Mouse (Mus musculus) heart, postnatal 0 days (tissue): Measurements from ENCODE around the gene Spats2l. TPM values are rescaled to one million over a fixed set of nuclear protein-coding genes. Genes with fewer than 3 reads are reported as not detected.
A peak's percentile ranks its signal among the peaks of the same experiment; 100 is the strongest.

ENCODE experiments used
- ATAC-seq: fragments of 200-750 bp; cut with Nextera tagmentation; 2 replicates; pipeline ENCODE4 v1.8.0; 2017; ENCODE audit warnings: low read depth, moderate number of reproducible peaks, moderate library complexity; ENCODE audit not compliant: insufficient read depth
- DNase-seq: peaks from one replicate; pipeline ENCODE4 v3.0.0-alpha.2; 2016; ENCODE audit warnings: low spot score
- H3K27ac ChIP-seq: fragments of 300-500 bp; sonication (generic); 2 replicates; pipeline ENCODE4 v1.5.1; 2014; ENCODE audit warnings: low read depth, mild to moderate bottlenecking
- H3K27me3 ChIP-seq: fragments of 300-500 bp; sonication (generic); 2 replicates; pipeline ENCODE4 v1.6.1; 2014; ENCODE audit warnings: low read length, mixed read lengths; ENCODE audit not compliant: control insufficient read depth, insufficient read depth
- H3K36me3 ChIP-seq: fragments of 300-500 bp; sonication (generic); replicated peaks from 2 replicates; pipeline ENCODE4 v1.6.1; 2014; ENCODE audit warnings: low read length, mixed read lengths; ENCODE audit not compliant: control insufficient read depth, insufficient read depth
- H3K4me1 ChIP-seq: fragments of 300-500 bp; sonication (generic); 2 replicates; pipeline ENCODE4 v1.6.1; 2014; ENCODE audit warnings: antibody characterized with exemption; ENCODE audit not compliant: control insufficient read depth, insufficient read depth
- H3K4me2 ChIP-seq: fragments of 300-500 bp; sonication (generic); 2 replicates; pipeline ENCODE4 v1.6.1; 2014; ENCODE audit warnings: low read depth, mild to moderate bottlenecking, low read length, moderate library complexity
- H3K4me3 ChIP-seq: fragments of 300-500 bp; sonication (generic); 2 replicates; pipeline ENCODE4 v1.5.1; 2014; ENCODE audit warnings: low read depth, low read length
- H3K9ac ChIP-seq: fragments of 300-500 bp; sonication (generic); replicated peaks from 2 replicates; pipeline ENCODE4 v1.6.1; 2014; ENCODE audit warnings: low read depth, low read length, mixed read lengths
- H3K9me3 ChIP-seq: fragments of 300-500 bp; sonication (generic); replicated peaks from 2 replicates; pipeline ENCODE4 v1.6.1; 2016; ENCODE audit warnings: low read length; ENCODE audit not compliant: control insufficient read depth
- CTCF ChIP-seq: IDR thresholded peaks from 2 replicates; pipeline ENCODE4 v1.5.1; 2016; ENCODE audit warnings: antibody characterized with exemption, control low read depth, low read depth
- EP300 ChIP-seq: IDR thresholded peaks from 2 replicates; pipeline ENCODE4 v1.6.1; 2016; ENCODE audit warnings: antibody characterized with exemption, low read depth
- WGBS: fragments of 180-500 bp; shearing (Covaris S2); extraction: QIAGEN DNeasy Blood & Tissue Kit; methylation state at CpG from one replicate; pipeline ENCODE4 v1.1.7; 2014; 5-methylcytosine and 5-hydroxymethylcytosine counted together
- polyA plus RNA-seq: library from polyadenylated mRNA; unstranded; fragments of >200 nt; fragmentation: Nextera tagmentation; extraction: Ambion mirVana; gene quantifications from 2 replicates; pipeline ENCODE4 v1.2.1, GENCODE M21; 2015
- total RNA-seq: library from RNA; depleted of rRNA; stranded (reverse); fragments of >200 nt; gene quantifications from 2 replicates; pipeline ENCODE4 v1.2.3, GENCODE M21; 2014; ENCODE audit warnings: low replicate concordance

Gene Spats2l
- total and polyA plus RNA-seq, 2 experiments from 2014 or later = 12.5 to 48.7 TPM

DNA sequence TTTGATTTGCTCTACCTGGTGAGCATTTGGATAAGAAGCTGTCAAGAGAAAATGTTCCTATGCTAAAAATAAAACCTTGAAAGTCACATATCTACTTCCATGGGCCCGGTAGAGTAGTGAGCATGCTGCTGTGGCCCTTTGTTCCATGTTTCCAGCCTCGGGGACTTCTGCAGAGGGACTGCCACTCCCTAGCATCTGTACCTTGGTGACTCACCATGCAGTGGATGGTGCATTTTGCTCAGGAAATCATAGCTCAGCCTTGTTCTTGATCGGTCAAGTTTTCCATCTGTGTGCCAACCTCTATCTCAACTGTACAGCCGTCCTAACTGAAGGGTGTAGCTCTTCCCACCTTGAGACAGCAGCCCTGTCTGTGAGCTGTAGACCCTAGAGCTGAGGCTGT lies 10.3 kb downstream of the Spats2l start:
- Histone ChIP-seq H3K4me2 (no peak overlapping the region), H3K4me3 (no peak overlapping the region), H3K27ac (no peak overlapping the region), H3K9me3 (no peaks in the 10 kb centered on the region), H3K36me3 (no peaks in the 10 kb centered on the region; the same call in none of the 2 replicates), H3K27me3 (no peaks in the 10 kb centered on the region), H3K4me1 (peaks cover 29% of the 10 kb centered on the region), H3K9ac (no peak overlapping the region)
- ATAC-seq = peak; percentile 36; the same call in 1 of the 2 replicates
- 35% methylated on average over 4 of the region's 4 CpGs for WGBS
- TF ChIP-seq EP300 (no peak), CTCF (no peak)
- no peak for DNase-seq

GRCm38 (mm10) chr1:57789831-57790230 lies 15.9 kb downstream of the Spats2l start:
- no peak for ATAC-seq
- TF ChIP-seq CTCF = no peak
- TF ChIP-seq EP300 = no peak

GRCm38 (mm10) chr1:57792212-57792611 lies 18.2 kb downstream of the Spats2l start:
- peak overlapping the region; percentile 31; the same call in 1 of the 2 replicates for H3K27ac ChIP-seq
- no peaks in the 10 kb centered on the region for H3K9me3 ChIP-seq
- H3K27me3 ChIP-seq = no peaks in the 10 kb centered on the region
- ATAC-seq (peak; percentile 30; the same call in 1 of the 2 replicates), DNase-seq (no peak)
- WGBS = 59% methylated on average over 4 of the region's 4 CpGs
- TF ChIP-seq EP300 (no peak), CTCF (no peak)
- H3K4me1 ChIP-seq = 0 out of 2 replicates have a peak, but pooled peaks cover 4% of the 10 kb centered on the region
- H3K4me2 ChIP-seq = no peak overlapping the region
- no peak overlapping the region for H3K4me3 ChIP-seq
- H3K36me3 ChIP-seq = no peaks in the 10 kb centered on the region
- H3K9ac ChIP-seq = no peak overlapping the region

More at GRCm38 (mm10) chr1:57789831-57790230, 15.9 kb downstream of the Spats2l start:
- H3K9ac ChIP-seq = no peak overlapping the region
- DNase-seq = no peak
- no peaks in the 10 kb centered on the region for H3K9me3 ChIP-seq
- H3K4me2 ChIP-seq = no peak overlapping the region
- no peak overlapping the region for H3K27ac ChIP-seq
- no peaks in the 10 kb centered on the region for H3K36me3 ChIP-seq
- H3K4me3 ChIP-seq = no peak overlapping the region
- no peaks in the 10 kb centered on the region for H3K27me3 ChIP-seq
- H3K4me1 ChIP-seq = peaks cover 6% of the 10 kb centered on the region; the same call in 1 of the 2 replicates
- WGBS = 70% methylated on average over 5 of the region's 5 CpGs

GRCm38 (mm10) chr1:57795838-57796237 lies 21.9 kb downstream of the Spats2l start:
- H3K36me3 ChIP-seq = no peaks in the 10 kb centered on the region
- H3K27ac ChIP-seq = no peak overlapping the region
- H3K4me1 ChIP-seq = 0 out of 2 replicates have a peak, but pooled peaks cover 4% of the 10 kb centered on the region
- TF ChIP-seq CTCF (peak; percentile 31), EP300 (no peak)
- no peak overlapping the region for H3K4me3 ChIP-seq
- ATAC-seq (no peak), DNase-seq (no peak)
- 31% methylated on average over 1 of the region's 1 CpGs for whole genome bisulfite sequencing
- no peak overlapping the region for H3K9ac ChIP-seq
- H3K4me2 ChIP-seq = no peak overlapping the region
- no peaks in the 10 kb centered on the region for H3K9me3 ChIP-seq
- no peaks in the 10 kb centered on the region for H3K27me3 ChIP-seq

- no peak for ATAC-seq
- Histone ChIP-seq H3K4me2 (no peak overlapping the region), H3K4me3 (no peak overlapping the region), H3K9ac (no peak overlapping the region), H3K27me3 (no peaks in the 10 kb centered on the region), H3K27ac (no peak overlapping the region), H3K4me1 (no peaks in the 10 kb centered on the region), H3K9me3 (no peaks in the 10 kb centered on the region), H3K36me3 (peaks cover 5% of the 10 kb centered on the region; the same call in 1 of the 2 replicates)
- 85% methylated on average over 2 of the region's 2 CpGs for WGBS
- DNase-seq = no peak
- TF ChIP-seq CTCF = no peak
- no peak for TF ChIP-seq EP300
These were observed 25.4 kb downstream of the Spats2l start for GRCm38 (mm10) chr1:57799398-57799797.

- Histone ChIP-seq H3K4me2 (no peak overlapping the region), H3K36me3 (peaks cover 5% of the 10 kb centered on the region; the same call in 1 of the 2 replicates), H3K9me3 (no peaks in the 10 kb centered on the region), H3K4me1 (no peaks in the 10 kb centered on the region), H3K9ac (no peak overlapping the region), H3K4me3 (no peak overlapping the region), H3K27ac (no peak overlapping the region), H3K27me3 (no peaks in the 10 kb centered on the region)
- DNase-seq (no peak), ATAC-seq (no peak)
- 81% methylated on average over 6 of the region's 6 CpGs for WGBS
- TF ChIP-seq EP300 (no peak), CTCF (no peak)
These were observed 26.9 kb downstream of the Spats2l start for GRCm38 (mm10) chr1:57800846-57801245.
